Mouse (Mus musculus): Measurements from ENCODE around the gene Sowahb.

The Sowahb gene

DNA sequence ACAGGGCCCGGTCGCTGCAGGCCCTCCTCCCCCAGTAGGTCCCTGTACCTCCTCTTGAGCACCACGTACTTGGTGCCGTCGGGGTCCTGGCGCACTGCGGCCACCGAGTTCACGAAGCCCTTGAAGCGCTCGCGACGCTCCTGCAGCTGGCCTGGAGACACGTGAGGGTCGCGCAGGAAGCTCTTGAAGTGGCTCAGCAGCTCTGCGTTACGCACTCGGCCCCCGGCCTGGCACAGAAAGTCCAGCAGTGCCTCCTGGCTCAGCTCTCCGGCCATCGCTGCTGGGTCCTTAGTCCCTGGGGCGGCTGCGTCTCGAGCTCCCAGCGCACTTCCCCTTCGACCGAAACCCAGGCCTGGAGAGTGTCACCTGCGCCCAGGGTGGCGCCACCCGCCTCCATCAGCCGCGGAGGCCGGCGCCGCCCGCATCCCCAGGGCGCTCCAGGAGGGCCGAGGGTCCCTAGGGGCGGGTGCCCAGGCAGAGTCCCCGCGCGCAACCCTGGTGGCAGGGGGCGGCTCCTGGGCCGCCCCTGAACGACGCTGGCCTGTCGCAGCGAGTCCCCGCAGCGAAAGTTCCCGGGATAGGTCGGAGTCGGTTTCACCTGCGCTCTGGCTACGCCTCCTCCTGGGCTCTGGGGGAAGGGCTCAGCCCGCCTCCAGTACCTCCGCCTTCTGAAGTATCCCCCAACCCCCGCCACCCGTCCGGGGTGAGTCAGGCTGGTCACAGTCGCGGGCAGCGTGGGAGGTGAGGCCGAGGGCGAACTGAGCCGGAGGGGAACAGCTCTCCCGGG lies at the start of gene Sowahb:
TSS of gene Sowahb (minus strand) at position 439 of the 787 bp plus-strand sequence.
- in situ Hi-C loops (cut with MboI; ENCODE audit: unreplicated experiment in 2 of 2) = loop anchor here in 1 of 2 experiments (25.0 kb wide), 1 partner anchor 1557 kb away; no protein-coding TSS in a partner anchor

DNA sequence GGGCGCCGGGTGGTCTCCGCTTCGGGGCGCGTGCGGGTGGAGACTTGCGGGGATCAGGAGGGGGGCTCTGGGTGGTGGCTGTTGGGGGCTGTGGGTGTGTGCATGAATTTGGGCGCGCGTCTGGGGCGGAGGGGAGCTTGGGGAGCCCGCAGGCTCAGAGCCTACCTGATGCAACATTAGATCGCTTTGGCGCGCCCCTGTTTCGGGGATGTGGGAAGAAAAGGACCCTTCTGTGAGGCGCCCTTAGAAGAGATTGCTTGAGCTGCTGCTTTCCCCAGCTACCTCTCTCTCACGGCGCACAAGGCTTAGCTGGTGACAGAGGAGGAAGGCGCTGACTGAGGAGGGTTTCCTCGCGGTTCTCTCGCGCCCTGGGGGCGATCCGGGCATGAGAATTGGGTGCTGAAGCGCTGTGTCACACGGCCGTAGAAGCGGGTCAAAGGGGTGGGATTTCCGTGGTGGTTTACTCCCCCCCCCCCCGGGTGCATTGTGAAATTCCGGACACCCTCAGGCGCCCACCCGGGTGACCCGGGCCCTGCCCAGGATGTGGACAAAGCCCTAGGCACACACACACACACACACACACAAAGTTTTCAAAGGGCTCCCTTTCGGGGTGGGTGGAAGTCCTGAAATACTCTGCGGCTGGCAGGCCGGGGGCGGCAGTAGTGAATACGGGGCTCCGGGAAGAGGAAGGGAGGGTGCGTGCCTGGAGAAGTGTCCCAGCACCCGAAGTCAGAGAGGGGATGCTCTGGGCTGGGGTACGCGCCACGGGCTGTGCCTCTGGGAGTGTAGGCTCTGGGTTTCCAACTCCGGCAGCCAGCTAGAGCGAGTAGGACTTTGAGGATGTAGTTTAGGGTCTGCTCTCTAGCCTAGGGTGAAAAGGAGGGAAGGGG lies 49.1 kb upstream of the Sowahb start:
- in situ Hi-C loops (cut with MboI; ENCODE audit: unreplicated experiment in 2 of 2) = loop anchor here in 1 of 2 experiments (5.0 kb wide), 2 partner anchors 63 to 173 kb away; partner anchors contain the start of gene Ccng2

DNA sequence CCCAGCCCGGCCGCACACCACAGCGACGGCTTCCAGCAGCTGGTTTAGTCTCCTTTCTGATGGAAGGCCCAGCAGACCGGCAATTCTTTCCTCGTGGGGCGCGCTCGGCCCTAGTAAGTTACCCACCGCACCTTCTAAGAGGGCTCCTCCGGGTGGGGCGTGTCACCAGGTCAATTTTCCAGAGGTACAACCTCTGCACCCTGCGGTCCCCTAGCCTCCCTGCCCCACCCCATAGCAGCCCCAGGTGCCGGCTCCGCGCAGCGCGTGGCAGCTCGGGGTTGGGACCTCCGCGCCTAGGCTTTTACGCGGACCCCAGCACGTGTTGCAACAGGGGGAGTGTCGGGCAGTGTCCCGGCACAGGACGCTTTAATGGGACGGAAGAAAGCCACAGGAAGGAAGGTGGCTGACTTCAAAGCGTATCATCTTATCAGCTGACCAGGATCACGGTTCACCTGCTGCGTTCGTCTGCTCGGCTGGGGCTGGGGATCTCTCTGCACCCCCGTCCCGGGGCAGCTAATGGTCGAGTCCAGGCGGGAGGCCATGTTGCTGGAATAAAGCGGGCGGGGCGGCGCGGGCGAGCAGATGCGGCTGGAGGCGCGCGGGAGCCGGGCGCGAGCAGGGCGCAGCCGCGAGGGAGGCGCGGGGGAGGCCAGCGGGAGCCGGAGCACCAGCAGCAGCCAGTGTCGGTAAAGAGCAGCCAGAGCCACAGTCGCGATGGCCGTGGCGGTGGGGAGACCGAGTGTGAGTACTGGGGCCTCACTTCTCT lies 48.2 kb upstream of the Sowahb start, which contains the start of gene Sept11:
TSS of gene Sept11 (plus strand) at position 581 of the 766 bp plus-strand sequence.
- in situ Hi-C loops (cut with MboI; ENCODE audit: unreplicated experiment in 2 of 2) = loop anchor here in 1 of 2 experiments (5.0 kb wide), 2 partner anchors 64 to 174 kb away; partner anchors contain the start of gene Ccng2

DNA sequence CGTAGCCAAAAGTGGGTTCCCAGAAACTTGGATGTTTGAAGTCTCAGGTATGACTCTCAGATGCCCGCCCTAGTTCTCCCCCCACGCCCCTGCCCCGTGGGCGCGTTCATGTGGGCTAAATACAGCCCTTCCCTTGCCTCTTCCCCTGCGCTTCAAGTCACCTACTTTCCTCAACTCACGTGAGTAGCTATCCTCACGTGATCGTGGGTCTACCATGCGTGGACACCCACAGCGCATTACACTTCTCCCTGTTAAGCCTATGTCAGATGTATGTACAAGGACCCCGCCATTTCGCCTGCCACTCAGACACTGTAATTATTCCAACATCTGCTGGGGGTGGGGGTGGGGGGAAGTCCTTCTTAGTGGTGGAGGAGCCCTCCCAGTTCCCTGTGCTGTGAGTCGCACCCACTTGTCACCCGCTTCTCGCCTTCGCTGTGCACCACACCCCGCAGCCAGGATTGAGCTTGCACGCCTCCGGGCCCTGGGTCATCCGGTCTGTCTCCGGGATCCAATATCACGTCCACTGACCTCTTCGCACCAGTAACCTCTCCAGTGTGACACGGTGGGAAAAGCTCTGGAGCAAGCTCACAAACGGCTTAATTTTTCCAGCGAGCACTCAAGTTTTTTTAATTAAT lies 47.4 kb upstream of the Sowahb start:
- in situ Hi-C loops (cut with MboI; ENCODE audit: unreplicated experiment in 2 of 2) = loop anchor here in 1 of 2 experiments (5.0 kb wide), 2 partner anchors 65 to 175 kb away; partner anchors contain the start of gene Ccng2

DNA sequence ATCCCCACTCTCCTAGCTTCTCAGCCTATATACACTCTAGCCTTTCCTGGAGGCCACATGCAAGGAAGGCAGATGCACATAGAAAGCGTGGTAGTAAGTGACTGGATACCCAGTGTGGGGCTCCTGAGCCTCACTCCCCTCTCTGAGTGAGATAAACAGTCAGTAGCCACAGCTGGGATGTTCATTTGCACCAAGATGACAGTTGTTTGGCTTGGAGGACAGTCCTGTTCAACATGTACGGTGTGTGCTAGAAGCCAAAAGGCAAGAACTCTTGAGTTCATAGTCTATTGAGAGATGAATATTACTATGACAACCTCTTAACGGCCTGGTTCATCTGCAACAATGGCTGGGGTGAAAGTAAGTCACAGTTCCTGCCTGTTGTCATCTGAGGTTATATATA lies 46.4 kb upstream of the Sowahb start:
- in situ Hi-C loops (cut with MboI; ENCODE audit: unreplicated experiment in 2 of 2) = loop anchor here in 1 of 2 experiments (5.0 kb wide), 2 partner anchors 66 to 176 kb away; partner anchors contain the start of gene Ccng2

DNA sequence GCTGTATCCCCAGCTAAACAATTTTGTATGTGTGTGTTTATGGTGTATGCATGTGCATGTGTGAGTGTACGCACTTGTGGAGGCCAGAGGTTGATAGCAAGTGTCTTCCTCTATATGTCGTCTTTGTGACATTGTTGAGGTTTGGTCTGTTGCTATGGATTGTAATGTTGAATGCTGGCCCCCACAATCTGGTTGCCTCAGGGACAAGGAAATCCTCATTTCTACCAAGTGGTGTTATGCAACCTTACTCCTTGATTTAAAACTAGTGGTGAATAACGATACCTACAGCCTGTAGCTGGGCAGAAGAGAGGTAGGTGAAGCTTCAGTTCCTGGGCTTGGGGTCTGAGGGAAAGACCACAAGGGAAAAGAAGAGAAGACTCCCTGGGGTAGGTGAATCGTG lies 41.1 kb upstream of the Sowahb start:
- in situ Hi-C loops (cut with MboI; ENCODE audit: unreplicated experiment in 2 of 2) = no loop called here

DNA sequence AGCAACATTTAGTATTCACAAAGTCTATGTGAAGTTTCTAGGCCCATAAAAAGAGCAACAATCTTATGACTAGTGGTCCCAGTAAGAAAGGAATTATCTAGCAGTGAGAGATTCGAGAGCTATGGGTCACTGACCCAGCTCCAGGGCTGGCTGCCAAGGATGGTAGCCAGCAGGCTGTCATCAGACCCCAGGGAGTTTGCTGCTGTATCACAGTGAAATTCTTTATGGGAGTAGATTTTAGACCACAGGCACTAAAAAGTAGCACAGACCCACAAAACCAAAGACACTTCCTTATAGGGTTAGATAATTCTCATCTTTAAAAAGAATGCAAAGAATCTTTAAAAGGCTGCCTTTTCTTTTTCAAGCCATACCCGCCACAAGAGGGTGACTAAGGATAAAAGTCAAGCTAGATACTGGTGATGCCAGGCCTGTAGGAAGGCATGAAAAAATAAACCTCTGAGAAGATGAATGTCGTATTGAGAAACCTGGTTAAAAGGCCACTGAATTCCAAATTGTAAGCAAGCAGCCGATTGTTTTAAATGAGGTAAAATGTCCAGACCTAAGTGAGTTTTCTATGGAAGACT lies 40.3 kb upstream of the Sowahb start:
- in situ Hi-C loops (cut with MboI; ENCODE audit: unreplicated experiment in 2 of 2) = no loop called here

DNA sequence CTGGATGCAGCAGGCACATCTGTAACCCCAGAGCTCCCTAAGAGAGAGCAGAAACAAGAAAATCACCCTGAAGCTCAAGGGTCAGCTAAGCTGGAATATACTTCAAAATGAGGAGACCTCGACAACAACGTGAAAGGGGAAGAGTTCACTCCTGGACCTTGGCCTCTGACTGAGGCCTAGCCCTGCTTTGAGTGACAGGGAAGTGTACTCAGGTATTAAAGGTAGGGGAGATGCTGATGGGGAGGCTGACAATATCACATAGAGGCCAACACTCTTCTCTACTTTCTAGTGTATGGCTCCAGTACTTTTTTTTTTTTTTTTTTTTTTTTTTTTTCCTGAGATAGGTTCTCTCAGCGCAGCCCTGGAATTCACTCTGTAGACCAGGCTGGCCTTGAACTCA lies 34.8 kb upstream of the Sowahb start:
- in situ Hi-C loops (cut with MboI; ENCODE audit: unreplicated experiment in 2 of 2) = no loop called here

DNA sequence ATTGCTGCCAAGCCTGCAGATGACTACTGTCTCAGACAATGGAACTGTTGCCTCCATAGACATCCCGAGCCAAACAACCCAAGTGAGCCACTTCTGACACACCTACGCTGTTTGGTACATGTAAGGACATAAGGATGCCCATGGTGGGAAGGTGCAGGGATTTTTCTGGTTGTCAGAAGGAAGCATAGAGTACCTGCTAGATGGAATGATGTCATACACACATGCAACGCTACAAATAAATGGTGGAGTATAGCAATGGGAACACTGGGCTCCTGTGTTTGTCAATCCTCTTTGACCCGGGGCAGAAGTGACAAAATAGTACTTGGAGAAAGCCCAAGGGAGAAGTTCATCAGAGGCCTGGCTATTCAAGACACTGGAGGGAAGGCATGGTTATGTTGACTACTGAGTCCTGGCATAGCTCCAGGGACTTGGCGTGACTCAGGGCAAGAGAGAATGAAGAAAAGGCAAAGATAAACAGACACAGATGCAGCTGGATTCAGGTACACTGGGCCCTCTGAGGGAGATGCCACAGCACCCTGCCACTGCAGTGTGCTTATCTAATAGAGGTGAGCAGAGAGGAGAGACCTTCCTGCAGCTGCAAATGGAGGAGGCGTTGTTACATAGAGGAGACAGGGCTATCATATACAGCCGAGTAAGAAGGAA lies 33.0 kb upstream of the Sowahb start:
- in situ Hi-C loops (cut with MboI; ENCODE audit: unreplicated experiment in 2 of 2) = no loop called here

DNA sequence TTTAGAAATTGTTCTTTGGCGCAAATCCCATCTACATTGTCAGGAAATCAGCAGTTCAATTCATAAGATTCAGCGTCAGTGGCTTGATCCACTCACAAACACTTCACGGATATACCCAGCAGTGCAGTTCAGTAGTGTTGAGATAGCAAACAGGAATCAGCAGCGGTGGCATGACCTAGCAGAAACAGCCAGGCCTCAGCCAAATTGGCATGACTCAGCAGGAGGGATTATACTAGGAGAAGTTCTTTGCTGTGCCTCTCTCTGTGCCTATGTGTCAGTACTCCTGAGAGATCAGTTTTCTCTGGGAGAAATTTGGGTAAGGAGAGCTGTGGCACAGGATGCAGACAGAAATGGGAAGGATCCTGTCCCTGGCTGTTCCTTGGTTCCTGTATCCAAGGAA lies 16.0 kb upstream of the Sowahb start:
- in situ Hi-C loops (cut with MboI; ENCODE audit: unreplicated experiment in 2 of 2) = no loop called here

DNA sequence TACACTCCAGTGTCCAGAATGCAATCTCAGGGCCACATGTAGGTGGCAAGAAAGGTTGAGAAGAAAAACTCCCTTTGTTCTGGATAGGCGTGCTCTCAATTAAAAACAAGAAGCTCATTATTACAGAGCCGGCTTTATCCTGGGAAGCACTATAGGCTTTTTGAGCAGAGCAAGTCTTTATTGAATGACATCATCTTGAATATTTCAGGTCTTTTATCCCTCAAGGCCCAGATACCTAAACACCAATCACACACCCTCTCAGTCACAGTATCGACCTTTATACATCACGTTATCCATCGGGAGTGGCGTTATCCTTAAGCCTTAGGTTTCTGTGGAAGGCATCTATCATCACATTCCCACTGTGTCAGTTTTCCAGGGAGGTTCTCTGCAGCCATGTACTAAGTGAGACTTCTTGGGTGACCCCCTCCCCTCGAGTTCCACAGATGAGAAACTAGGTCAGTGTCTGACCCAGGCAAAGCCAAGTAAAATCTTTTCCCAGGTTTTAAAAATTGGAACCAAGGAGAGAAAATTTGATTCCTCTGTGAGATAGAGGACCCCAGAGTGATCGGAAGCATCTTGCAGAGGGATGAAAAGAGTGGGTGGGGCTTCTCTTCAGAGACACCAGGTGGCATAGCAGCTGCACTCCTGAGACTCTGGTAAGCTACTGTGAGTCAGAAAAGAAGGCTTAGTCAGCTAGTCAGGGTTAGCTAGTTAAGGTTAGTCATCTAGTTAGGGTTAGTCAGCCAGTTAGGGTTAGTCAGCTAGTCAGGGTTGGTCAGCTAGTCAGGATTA lies 9.0 kb upstream of the Sowahb start:
- in situ Hi-C loops (cut with MboI; ENCODE audit: unreplicated experiment in 2 of 2) = no loop called here

DNA sequence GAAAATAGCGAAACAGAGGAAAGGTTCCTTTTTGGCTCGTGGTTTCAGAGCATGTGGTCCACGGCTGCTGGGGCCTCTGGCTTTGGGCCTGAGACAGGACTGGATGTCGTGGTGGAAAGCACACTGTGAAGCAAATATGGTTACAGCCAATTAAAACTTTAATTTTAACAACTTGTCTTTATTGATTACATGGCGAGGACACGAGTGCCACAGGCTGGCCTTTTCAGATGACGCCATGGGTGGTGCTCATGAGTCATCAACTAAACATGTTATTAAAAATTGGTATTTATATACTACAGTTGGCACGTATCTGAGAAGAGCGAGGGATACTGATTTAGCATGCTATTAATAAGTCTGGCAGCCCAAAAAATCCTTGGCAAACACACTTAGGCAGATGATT lies 7.1 kb upstream of the Sowahb start:
- in situ Hi-C loops (cut with MboI; ENCODE audit: unreplicated experiment in 2 of 2) = no loop called here

DNA sequence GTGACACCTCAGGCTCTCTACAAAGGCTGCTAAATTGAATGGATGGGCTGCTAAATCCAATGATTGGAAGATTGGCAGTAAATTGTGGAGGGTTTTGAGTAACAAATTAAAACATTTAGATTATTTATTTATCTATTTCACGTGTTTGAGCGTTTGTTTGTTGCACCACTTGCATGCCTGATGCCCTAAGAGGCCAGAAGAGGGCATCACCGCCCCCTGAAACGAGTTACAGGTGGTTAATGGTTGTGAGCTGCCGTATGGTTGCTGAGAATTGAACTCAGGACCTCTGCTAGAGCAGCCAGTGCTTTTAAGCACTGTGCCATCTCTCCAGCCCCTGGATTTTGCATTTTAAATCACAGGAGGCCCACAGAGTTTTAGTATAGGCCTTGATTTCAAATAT lies 6.2 kb upstream of the Sowahb start:
- in situ Hi-C loops (cut with MboI; ENCODE audit: unreplicated experiment in 2 of 2) = no loop called here

DNA sequence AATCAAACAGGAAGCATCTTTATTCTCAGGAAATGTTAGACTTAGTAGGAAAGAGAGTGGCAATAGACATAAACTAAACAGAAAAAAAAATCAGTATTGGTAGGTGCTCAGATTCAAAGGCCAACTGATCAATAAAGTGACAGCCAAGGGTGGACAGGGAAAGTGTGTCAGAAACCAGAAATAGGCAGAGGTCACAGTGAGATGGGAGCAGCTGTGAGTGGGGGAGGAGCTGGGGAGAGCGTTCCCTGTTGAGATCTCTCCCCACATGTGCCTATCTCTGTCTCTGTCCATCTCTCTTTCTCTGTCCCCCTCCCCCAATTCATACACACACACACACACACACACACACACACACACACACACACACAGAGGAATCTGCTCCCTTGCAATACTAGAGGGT lies 5.1 kb upstream of the Sowahb start:
- in situ Hi-C loops (cut with MboI; ENCODE audit: unreplicated experiment in 2 of 2) = loop anchor here in 1 of 2 experiments (25.0 kb wide), 1 partner anchor 1563 kb away; no protein-coding TSS in a partner anchor

DNA sequence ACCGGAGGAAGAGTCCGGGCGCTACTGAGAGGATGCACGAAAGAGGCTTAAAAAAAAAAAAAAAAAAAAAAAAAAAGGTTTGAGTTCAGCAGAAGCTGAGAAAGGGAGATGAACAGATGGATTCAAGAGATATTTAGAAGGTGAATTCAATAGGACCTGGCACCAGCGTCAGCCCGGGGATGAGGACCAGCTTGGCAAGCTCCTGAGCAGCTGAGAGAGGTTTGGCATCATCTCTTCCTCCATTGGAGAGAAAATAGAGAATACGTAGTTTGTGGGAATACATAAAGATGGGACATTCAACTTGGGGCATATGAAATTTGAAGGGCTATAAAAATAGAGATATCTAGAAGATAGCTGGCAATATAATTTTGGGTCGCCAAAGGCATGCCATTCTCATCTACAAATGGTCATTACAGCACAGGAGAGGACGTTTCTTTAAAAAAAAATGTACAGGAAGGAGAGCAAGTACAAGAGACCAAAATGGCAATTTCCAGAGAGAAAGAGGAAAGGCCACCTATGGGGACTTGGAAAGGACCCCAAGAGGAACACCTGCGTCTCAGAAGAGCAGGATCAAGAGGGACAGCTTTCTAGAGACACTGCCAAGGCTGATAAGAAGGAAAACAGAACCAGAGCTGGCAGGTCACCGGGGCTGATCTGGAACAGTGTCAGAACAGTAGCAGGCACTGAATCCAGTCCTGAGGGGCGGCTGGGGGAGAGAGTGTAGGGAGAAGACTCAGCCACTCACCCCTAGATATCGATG lies 3.8 kb upstream of the Sowahb start:
- in situ Hi-C loops (cut with MboI; ENCODE audit: unreplicated experiment in 2 of 2) = loop anchor here in 1 of 2 experiments (25.0 kb wide), 1 partner anchor 1561 kb away; no protein-coding TSS in a partner anchor

DNA sequence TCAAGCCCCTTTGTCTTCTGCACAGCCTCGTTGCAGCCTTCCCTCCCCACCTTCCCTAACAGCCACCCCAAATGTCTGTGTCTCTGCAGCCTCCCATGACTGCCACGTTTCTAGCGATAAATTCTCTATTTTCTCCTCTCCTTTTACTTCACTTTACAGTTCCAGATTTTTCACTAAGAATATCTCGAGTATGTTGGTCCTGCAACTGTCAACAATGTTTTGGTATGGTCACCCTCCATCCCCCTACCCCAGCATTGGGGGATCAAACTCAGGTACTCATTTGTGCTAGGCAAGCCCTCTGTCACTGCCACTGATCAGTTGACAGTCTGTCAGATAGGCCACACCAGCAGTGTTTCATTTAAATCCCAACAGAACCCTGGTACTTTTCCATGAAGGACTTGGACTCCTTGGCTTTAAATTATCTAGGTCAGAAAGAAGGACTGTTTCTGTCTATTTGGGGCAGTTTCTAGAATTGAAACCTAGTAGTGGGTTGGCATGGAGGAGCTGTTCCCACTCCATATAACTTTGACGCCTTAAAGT lies 1.6 kb upstream of the Sowahb start:
- in situ Hi-C loops (cut with MboI; ENCODE audit: unreplicated experiment in 2 of 2) = loop anchor here in 1 of 2 experiments (25.0 kb wide), 1 partner anchor 1559 kb away; no protein-coding TSS in a partner anchor

DNA sequence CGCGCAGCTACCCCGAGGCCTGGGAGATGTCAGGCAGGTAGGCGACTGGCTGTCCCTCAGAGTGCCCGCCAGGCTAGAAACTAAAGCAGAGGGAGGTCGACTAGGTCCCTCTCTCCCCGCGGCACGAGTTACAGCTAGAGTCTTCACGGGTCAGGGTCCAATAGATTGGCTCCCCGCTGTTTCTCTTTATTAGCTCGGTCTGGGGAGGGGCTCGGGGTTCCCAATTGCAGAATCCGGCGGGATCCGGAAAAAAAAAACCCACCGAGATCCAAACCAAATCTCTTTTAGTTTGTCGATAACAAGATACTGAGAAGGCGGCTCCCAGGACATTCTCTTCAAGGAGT lies 521 bp upstream of the Sowahb start:
- in situ Hi-C loops (cut with MboI; ENCODE audit: unreplicated experiment in 2 of 2) = loop anchor here in 1 of 2 experiments (25.0 kb wide), 1 partner anchor 1558 kb away; no protein-coding TSS in a partner anchor
